Mouse (Mus musculus): ENCODE results near the gene Vmn1r91. TPM values are rescaled to one million over a fixed set of nuclear protein-coding genes. Genes with fewer than 3 reads are reported as not detected.
"Not testable (repeated sequence)": the region's sequence is repeated elsewhere in the genome, so short reads cannot be mapped to it uniquely, and the experiment has no call there.

Vmn1r91 gene
- polyA plus RNA-seq (2012; ENCODE audit: insufficient read depth, insufficient read length, missing spikeins) = not detected in 2 replicates

GRCm38 (mm10) chr7:20099380-20099779 lies at the start of gene Vmn1r91:
Gene Vmn1r91 (plus strand): TSS chr7:20099680.
- H3K4me1 ChIP-seq (ENCODE audit: control insufficient read depth, insufficient read depth, insufficient read length, low read length); H3K4me3 ChIP-seq (ENCODE audit: insufficient read depth, low read depth, low read length); H3K27ac ChIP-seq (replicated peaks; ENCODE audit: low read depth, low read length): not testable (repeated sequence)

- not testable (repeated sequence) for H3K4me3 ChIP-seq (ENCODE audit: insufficient read depth, low read depth, low read length); H3K27ac ChIP-seq (replicated peaks; ENCODE audit: low read depth, low read length); H3K4me1 ChIP-seq (ENCODE audit: control insufficient read depth, insufficient read depth, insufficient read length, low read length)
Observed at GRCm38 (mm10) chr7:20064100-20064499, 35.4 kb upstream of the Vmn1r91 start.

- H3K4me1 ChIP-seq (ENCODE audit: control insufficient read depth, insufficient read depth, insufficient read length, low read length); H3K27ac ChIP-seq (replicated peaks; ENCODE audit: low read depth, low read length); H3K4me3 ChIP-seq (ENCODE audit: insufficient read depth, low read depth, low read length): not testable (repeated sequence)
Observed at GRCm38 (mm10) chr7:20078118-20078517, 21.4 kb upstream of the Vmn1r91 start.

GRCm38 (mm10) chr7:20122479-20122878 lies 23.0 kb downstream of the Vmn1r91 start, which contains the start of gene Gm16442:
Gene Gm16442 (minus strand): TSS chr7:20122579.
- not testable (repeated sequence) for H3K27ac ChIP-seq (replicated peaks; ENCODE audit: low read depth, low read length); H3K4me3 ChIP-seq (ENCODE audit: insufficient read depth, low read depth, low read length); H3K4me1 ChIP-seq (ENCODE audit: control insufficient read depth, insufficient read depth, insufficient read length, low read length)

- not testable (repeated sequence) for H3K27ac ChIP-seq (replicated peaks; ENCODE audit: low read depth, low read length); H3K4me1 ChIP-seq (ENCODE audit: control insufficient read depth, insufficient read depth, insufficient read length, low read length); H3K4me3 ChIP-seq (ENCODE audit: insufficient read depth, low read depth, low read length)
Observed at GRCm38 (mm10) chr7:20138988-20139387, 39.5 kb downstream of the Vmn1r91 start, which contains the start of gene Vmn1r93. Gene Vmn1r93 (minus strand): TSS chr7:20139088.

Other genes starting within 250 kb of the Vmn1r91 start
- not detected in 2 replicates for gene Gm19345, start 247.7 kb upstream of the Vmn1r91 start, polyA plus RNA-seq (2012; ENCODE audit: insufficient read depth, insufficient read length, missing spikeins)
- gene Ceacam16, start 238.4 kb upstream of the Vmn1r91 start, polyA plus RNA-seq (2012; ENCODE audit: insufficient read depth, insufficient read length, missing spikeins) = not detected in 2 replicates
- gene Ceacam19, start 211.7 kb upstream of the Vmn1r91 start, polyA plus RNA-seq (2012; ENCODE audit: insufficient read depth, insufficient read length, missing spikeins) = not detected in 2 replicates
- gene Pvr, start 178.5 kb upstream of the Vmn1r91 start, polyA plus RNA-seq (2012; ENCODE audit: insufficient read depth, insufficient read length, missing spikeins) = 7.3 and 9.2 TPM in 2 replicates
- not detected in 2 replicates for gene Igsf23, start 148.9 kb upstream of the Vmn1r91 start, polyA plus RNA-seq (2012; ENCODE audit: insufficient read depth, insufficient read length, missing spikeins)
- not detected in 2 replicates for gene Ceacam20, start 134.3 kb upstream of the Vmn1r91 start, polyA plus RNA-seq (2012; ENCODE audit: insufficient read depth, insufficient read length, missing spikeins)
- not detected in 2 replicates for gene Nlrp9b, start 108.2 kb upstream of the Vmn1r91 start, polyA plus RNA-seq (2012; ENCODE audit: insufficient read depth, insufficient read length, missing spikeins)
- gene Gm16442, start 22.9 kb downstream of the Vmn1r91 start, polyA plus RNA-seq (2012; ENCODE audit: insufficient read depth, insufficient read length, missing spikeins) = not detected in 2 replicates
- not detected in 2 replicates for gene Vmn1r93, start 39.4 kb downstream of the Vmn1r91 start, polyA plus RNA-seq (2012; ENCODE audit: insufficient read depth, insufficient read length, missing spikeins)
- not detected in 2 replicates for gene Vmn1r94, start 68.7 kb downstream of the Vmn1r91 start, polyA plus RNA-seq (2012; ENCODE audit: insufficient read depth, insufficient read length, missing spikeins)
- not detected in 2 replicates for gene Vmn1r95, start 94.0 kb downstream of the Vmn1r91 start, polyA plus RNA-seq (2012; ENCODE audit: insufficient read depth, insufficient read length, missing spikeins)
- gene Gm6164, start 105.9 kb downstream of the Vmn1r91 start, polyA plus RNA-seq (2012; ENCODE audit: insufficient read depth, insufficient read length, missing spikeins) = not detected in 2 replicates
- not detected in 2 replicates for gene Gm4498, start 134.1 kb downstream of the Vmn1r91 start, polyA plus RNA-seq (2012; ENCODE audit: insufficient read depth, insufficient read length, missing spikeins)
- not detected in 2 replicates for gene Gm5890, start 163.2 kb downstream of the Vmn1r91 start, polyA plus RNA-seq (2012; ENCODE audit: insufficient read depth, insufficient read length, missing spikeins)
- not detected in 2 replicates for gene Gm4133, start 234.4 kb downstream of the Vmn1r91 start, polyA plus RNA-seq (2012; ENCODE audit: insufficient read depth, insufficient read length, missing spikeins)

Measured in brown adipose tissue, adult 24 weeks (tissue).